Mouse (Mus musculus): ENCODE data around the gene Slc22a2. TPM values are rescaled to one million over a fixed set of nuclear protein-coding genes. Genes with fewer than 3 reads are reported as not detected.
"Not testable (repeated sequence)": the region's sequence is repeated elsewhere in the genome, so short reads cannot be mapped to it uniquely, and the experiment has no call there.

Gene Slc22a2
- total RNA-seq, 2 experiments from 2014 or later = not detected

GRCm38 (mm10) chr17:12631771-12632600, 48.1 kb downstream of the Slc22a2 start:
- peak; percentile 43 for DNase-seq

GRCm38 (mm10) chr17:12634814-12635213, 50.9 kb downstream of the Slc22a2 start:
- no peak for DNase-seq

- no peak for DNase-seq
Measured at GRCm38 (mm10) chr17:12639585-12639984, 55.7 kb downstream of the Slc22a2 start.

GRCm38 (mm10) chr17:12641087-12641486, 57.2 kb downstream of the Slc22a2 start:
- no peak for DNase-seq

- no peak for DNase-seq
Measured at GRCm38 (mm10) chr17:12645461-12645860, 61.5 kb downstream of the Slc22a2 start.

GRCm38 (mm10) chr17:12652604-12653003, 68.7 kb downstream of the Slc22a2 start:
- no peak for DNase-seq

GRCm38 (mm10) chr17:12654061-12654460, 70.1 kb downstream of the Slc22a2 start:
- no peak for DNase-seq

GRCm38 (mm10) chr17:12655826-12656225, 71.9 kb downstream of the Slc22a2 start:
- no peak for DNase-seq

GRCm38 (mm10) chr17:12658784-12659183, 74.9 kb downstream of the Slc22a2 start:
- DNase-seq = no peak

- no peak for DNase-seq
Measured at GRCm38 (mm10) chr17:12659233-12659632, 75.3 kb downstream of the Slc22a2 start.

- peak; percentile 42 for DNase-seq
Measured at GRCm38 (mm10) chr17:12660572-12661260, 76.8 kb downstream of the Slc22a2 start.

- DNase-seq = no peak
Measured at GRCm38 (mm10) chr17:12664156-12664555, 80.2 kb downstream of the Slc22a2 start.

GRCm38 (mm10) chr17:12668478-12669362, 84.8 kb downstream of the Slc22a2 start:
- no peak for DNase-seq

GRCm38 (mm10) chr17:12669363-12669679, 85.4 kb downstream of the Slc22a2 start:
- DNase-seq = no peak

GRCm38 (mm10) chr17:12671029-12671605, 87.2 kb downstream of the Slc22a2 start:
- DNase-seq = no peak

- DNase-seq = no peak
Measured at GRCm38 (mm10) chr17:12672285-12672790, 88.4 kb downstream of the Slc22a2 start.

- DNase-seq = no peak
Measured at GRCm38 (mm10) chr17:12673871-12674270, 89.9 kb downstream of the Slc22a2 start.

- DNase-seq = not testable (repeated sequence)
Measured at GRCm38 (mm10) chr17:12674980-12675379, 91.0 kb downstream of the Slc22a2 start.

- DNase-seq = no peak
Measured at GRCm38 (mm10) chr17:12675646-12676045, 91.7 kb downstream of the Slc22a2 start, which contains the start of gene Slc22a1. Gene Slc22a1 (minus strand): TSS chr17:12675829.

GRCm38 (mm10) chr17:12677139-12677538, 93.2 kb downstream of the Slc22a2 start:
- no peak for DNase-seq
